Mouse (Mus musculus) forebrain, postnatal 0 days (tissue): ENCODE data around the gene Ecsit. TPM values are rescaled to one million over a fixed set of nuclear protein-coding genes. Genes with fewer than 3 reads are reported as not detected.

Source experiments
- ATAC-seq: fragments of 200-750 bp; cut with Nextera tagmentation; 2 replicates; pipeline ENCODE4 v1.8.0; 2017; ENCODE audit warnings: mild to moderate bottlenecking, moderate library complexity
- DNase-seq: peaks from one replicate; pipeline ENCODE4 v3.0.0-alpha.2; 2015
- H3K27ac ChIP-seq: fragments of 300-500 bp; sonication (generic); 2 replicates; pipeline ENCODE4 v1.5.1; 2014; ENCODE audit warnings: low read depth, mild to moderate bottlenecking, antibody characterized with exemption, low read length, moderate library complexity, mixed read lengths
- H3K27me3 ChIP-seq: fragments of 300-500 bp; sonication (generic); 2 replicates; pipeline ENCODE4 v1.6.1; 2014; ENCODE audit warnings: mild to moderate bottlenecking, low read length, mixed read lengths; ENCODE audit not compliant: insufficient read depth
- H3K36me3 ChIP-seq: fragments of 300-500 bp; sonication (generic); 2 replicates; pipeline ENCODE4 v1.6.1; 2014; ENCODE audit warnings: mild to moderate bottlenecking, moderate library complexity; ENCODE audit not compliant: insufficient read depth
- H3K4me1 ChIP-seq: fragments of 300-500 bp; sonication (generic); 2 replicates; pipeline ENCODE4 v1.6.1; 2014; ENCODE audit warnings: antibody characterized with exemption; ENCODE audit not compliant: insufficient read depth
- H3K4me2 ChIP-seq: fragments of 300-500 bp; sonication (generic); 2 replicates; pipeline ENCODE4 v1.6.1; 2014; ENCODE audit warnings: low read depth, mild to moderate bottlenecking, moderate library complexity
- H3K4me3 ChIP-seq: fragments of 300-500 bp; sonication (generic); 2 replicates; pipeline ENCODE4 v1.5.1; 2014; ENCODE audit warnings: low read depth, low read length, mixed read lengths
- H3K9ac ChIP-seq: fragments of 300-500 bp; sonication (generic); 2 replicates; pipeline ENCODE4 v1.6.1; 2014; ENCODE audit warnings: mild to moderate bottlenecking
- H3K9me3 ChIP-seq: fragments of 300-500 bp; sonication (generic); 2 replicates; pipeline ENCODE4 v1.6.1; 2016; ENCODE audit warnings: low read length
- CTCF ChIP-seq: sonication (generic); IDR thresholded peaks from 2 replicates; pipeline ENCODE4 v1.5.1; 2016; ENCODE audit warnings: antibody characterized with exemption, control low read depth, low read depth
- WGBS: fragments of 180-500 bp; shearing (Covaris S2); extraction: QIAGEN DNeasy Blood & Tissue Kit; methylation state at CpG from one replicate; pipeline ENCODE4 v1.1.7; 2014; 5-methylcytosine and 5-hydroxymethylcytosine counted together
- polyA plus RNA-seq: library from polyadenylated mRNA; unstranded; fragments of >200 nt; fragmentation: Nextera tagmentation; extraction: Ambion mirVana; gene quantifications from 2 replicates; pipeline ENCODE4 v1.2.1, GENCODE M21; 2015
- total RNA-seq: library from RNA; depleted of rRNA; stranded (reverse); fragments of >200 nt; gene quantifications from 2 replicates; pipeline ENCODE4 v1.2.3, GENCODE M21; 2014

Ecsit gene
- total and polyA plus RNA-seq, 2 experiments from 2014 or later, result 59.2 to 64.7 TPM

- 79% methylated on average over 9 of the region's 9 CpGs for WGBS
- 0 out of 2 replicates have a peak, but pooled peaks have one; percentile 4 for ATAC-seq
- peaks cover 6% of the 10 kb centered on the region; the same call in 1 of the 2 replicates for H3K4me1 ChIP-seq
Measured at GRCm38 (mm10) chr9:22058011-22058424, 27.2 kb downstream of the Ecsit start.

GRCm38 (mm10) chr9:22057031-22057517 is 28.2 kb downstream of the Ecsit start:
- H3K9me3 ChIP-seq, result no peaks in the 10 kb centered on the region
- TF ChIP-seq CTCF, result no peak
- DNase-seq (no peak), ATAC-seq (no peak)
- H3K9ac ChIP-seq, result no peak overlapping the region
- 86% methylated on average over 7 of the region's 9 CpGs for WGBS
- no peaks in the 10 kb centered on the region for H3K27me3 ChIP-seq
- no peak overlapping the region for H3K4me3 ChIP-seq
- H3K27ac ChIP-seq, result no peak overlapping the region
- H3K36me3 ChIP-seq, result peaks cover 36% of the 10 kb centered on the region
- H3K4me1 ChIP-seq, result peaks cover 6% of the 10 kb centered on the region; the same call in 1 of the 2 replicates
- no peak overlapping the region for H3K4me2 ChIP-seq

More at GRCm38 (mm10) chr9:22058011-22058424, 27.2 kb downstream of the Ecsit start:
- H3K9me3 ChIP-seq, result no peaks in the 10 kb centered on the region
- H3K27ac ChIP-seq, result no peak overlapping the region
- DNase-seq, result no peak
- H3K9ac ChIP-seq, result no peak overlapping the region
- no peaks in the 10 kb centered on the region for H3K27me3 ChIP-seq
- H3K36me3 ChIP-seq, result peaks cover 39% of the 10 kb centered on the region
- TF ChIP-seq CTCF, result no peak
- no peak overlapping the region for H3K4me2 ChIP-seq
- no peak overlapping the region for H3K4me3 ChIP-seq

- Histone ChIP-seq H3K4me3 (no peak overlapping the region), H3K4me1 (peaks cover 6% of the 10 kb centered on the region; the same call in 1 of the 2 replicates), H3K4me2 (no peak overlapping the region), H3K36me3 (peaks cover 31% of the 10 kb centered on the region), H3K27ac (no peak overlapping the region), H3K9ac (no peak overlapping the region), H3K27me3 (no peaks in the 10 kb centered on the region), H3K9me3 (no peaks in the 10 kb centered on the region)
- 73% methylated on average over 9 of the region's 9 CpGs for WGBS
- TF ChIP-seq CTCF, result no peak
- DNase-seq (no peak), ATAC-seq (no peak)
Measured at GRCm38 (mm10) chr9:22056303-22056910, 28.8 kb downstream of the Ecsit start.

GRCm38 (mm10) chr9:22055713-22056112 is 29.5 kb downstream of the Ecsit start:
- 45% methylated on average over 29 of the region's 29 CpGs for WGBS
- H3K27me3 ChIP-seq, result no peaks in the 10 kb centered on the region
- ATAC-seq (no peak), DNase-seq (no peak)
- no peak overlapping the region for H3K4me2 ChIP-seq
- H3K9me3 ChIP-seq, result no peaks in the 10 kb centered on the region
- TF ChIP-seq CTCF, result no peak
- H3K9ac ChIP-seq, result no peak overlapping the region
- no peak overlapping the region for H3K4me3 ChIP-seq
- H3K36me3 ChIP-seq, result peaks cover 25% of the 10 kb centered on the region
- peaks cover 6% of the 10 kb centered on the region; the same call in 1 of the 2 replicates for H3K4me1 ChIP-seq
- H3K27ac ChIP-seq, result no peak overlapping the region

GRCm38 (mm10) chr9:22054411-22055076 is 30.7 kb downstream of the Ecsit start:
- Histone ChIP-seq H3K9me3 (no peaks in the 10 kb centered on the region), H3K36me3 (peaks cover 24% of the 10 kb centered on the region), H3K4me3 (peak overlapping the region; percentile 27), H3K27me3 (no peaks in the 10 kb centered on the region), H3K9ac (peak overlapping the region; percentile 31; the same call in 1 of the 2 replicates), H3K4me2 (peak overlapping the region; percentile 59), H3K27ac (0 out of 2 replicates have a peak overlapping the region, but pooled peaks have one; percentile 15), H3K4me1 (peaks cover 6% of the 10 kb centered on the region; the same call in 1 of the 2 replicates)
- ATAC-seq (peak; percentile 64), DNase-seq (peak; percentile 89)
- peak; percentile 81 for TF ChIP-seq CTCF
- 3% methylated on average over 32 of the region's 32 CpGs for WGBS

- Histone ChIP-seq H3K4me1 (peaks cover 10% of the 10 kb centered on the region), H3K4me2 (no peak overlapping the region), H3K27ac (no peak overlapping the region), H3K9ac (no peak overlapping the region), H3K27me3 (no peaks in the 10 kb centered on the region), H3K36me3 (peaks cover 22% of the 10 kb centered on the region), H3K9me3 (no peaks in the 10 kb centered on the region), H3K4me3 (no peak overlapping the region)
- WGBS, result 49% methylated on average over 7 of the region's 7 CpGs
- DNase-seq (no peak), ATAC-seq (no peak)
- TF ChIP-seq CTCF, result no peak
Measured at GRCm38 (mm10) chr9:22053657-22054056, 31.6 kb downstream of the Ecsit start.

- DNase-seq (peak; percentile 94), ATAC-seq (peak; percentile 85)
- peak; percentile 28; the same call in 1 of the 2 replicates for TF ChIP-seq CTCF
- 9% methylated on average over 20 of the region's 28 CpGs for WGBS
- Histone ChIP-seq H3K4me2 (peak within 1 kb of the TSS; percentile 79), H3K27me3 (no peaks in the 10 kb centered on the region), H3K36me3 (peaks cover 6% of the 10 kb centered on the region), H3K9me3 (no peaks in the 10 kb centered on the region), H3K9ac (peak within 1 kb of the TSS; percentile 95), H3K4me3 (peak within 1 kb of the TSS; percentile 92), H3K27ac (peak within 1 kb of the TSS; percentile 95), H3K4me1 (peaks cover 19% of the 10 kb centered on the region)
Measured at GRCm38 (mm10) chr9:22051958-22052254, 33.3 kb downstream of the Ecsit start, which contains the start of gene Elavl3. Elavl3 (minus strand) TSS chr9:22052023.
